Mouse (Mus musculus) right cerebral cortex, postnatal 36 days (tissue): ENCODE measurements around the gene Cdc42se2.

ENCODE experiments used
- DNase-seq, 2 experiments: peaks; one replicate each; pipeline ENCODE4 v3.0.0; 2022; ENCODE audit warnings: low spot score in 2 of 2, mixed read lengths in 1 of 2

Gene Cdc42se2

DNA sequence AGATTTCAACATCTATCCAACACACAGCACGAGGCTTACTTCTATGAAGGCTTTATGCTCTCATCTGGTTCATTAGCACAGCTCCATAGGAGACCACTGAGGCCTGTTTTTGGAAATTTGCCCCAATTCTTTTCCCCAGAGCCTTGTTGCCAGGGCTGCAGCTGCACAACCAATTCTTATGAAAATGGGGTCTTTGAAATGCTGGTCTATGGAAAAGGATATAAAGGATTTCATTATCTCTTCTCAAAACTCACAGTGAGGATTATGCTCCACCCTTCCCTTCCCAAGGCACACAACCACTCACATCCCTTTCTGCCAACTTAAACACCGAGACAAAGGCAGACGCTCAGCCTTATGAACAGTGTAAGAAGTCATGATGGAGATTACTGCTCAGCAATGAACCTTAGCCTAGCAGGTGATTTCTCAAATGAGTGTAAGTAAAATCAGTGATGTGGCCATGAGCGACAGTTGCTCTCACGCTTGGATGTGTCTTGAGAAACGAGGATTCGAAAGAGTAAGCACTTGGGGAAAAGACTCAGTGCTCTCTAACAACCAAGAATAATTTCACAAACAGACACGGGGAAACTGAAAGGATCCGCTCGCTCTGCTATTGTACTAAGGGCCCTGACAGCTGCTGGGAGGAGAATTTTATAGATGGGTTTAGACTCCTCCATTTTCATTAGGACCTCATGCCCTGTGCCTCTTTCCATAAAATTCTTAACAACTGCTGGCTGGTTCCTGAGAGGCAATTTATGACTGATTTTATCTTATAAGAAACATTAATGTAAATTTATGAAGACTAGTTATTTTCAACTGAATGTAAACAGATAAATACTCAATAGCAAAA is 33.0 kb downstream of the Cdc42se2 start:
- no peak for DNase-seq

DNA sequence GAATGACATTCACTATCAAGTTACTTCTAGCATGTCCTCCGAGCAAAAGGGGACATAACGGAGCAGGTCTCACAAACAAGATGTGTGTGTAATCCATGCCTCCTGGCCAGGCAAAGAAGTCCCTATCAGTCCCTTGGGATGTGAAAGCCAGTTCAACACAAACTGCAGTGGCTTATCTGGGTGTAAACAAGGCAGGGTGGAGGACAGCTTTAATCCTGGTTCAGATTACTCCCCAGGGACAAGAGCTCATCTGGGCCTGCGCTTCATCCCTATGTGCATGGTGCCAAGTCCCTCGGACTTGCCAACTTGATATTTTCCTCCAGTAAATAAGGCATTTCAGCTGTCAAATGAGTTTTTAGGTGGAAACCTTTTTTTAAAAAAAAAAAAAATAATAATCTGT is 36.0 kb downstream of the Cdc42se2 start:
- no peak for DNase-seq

DNA sequence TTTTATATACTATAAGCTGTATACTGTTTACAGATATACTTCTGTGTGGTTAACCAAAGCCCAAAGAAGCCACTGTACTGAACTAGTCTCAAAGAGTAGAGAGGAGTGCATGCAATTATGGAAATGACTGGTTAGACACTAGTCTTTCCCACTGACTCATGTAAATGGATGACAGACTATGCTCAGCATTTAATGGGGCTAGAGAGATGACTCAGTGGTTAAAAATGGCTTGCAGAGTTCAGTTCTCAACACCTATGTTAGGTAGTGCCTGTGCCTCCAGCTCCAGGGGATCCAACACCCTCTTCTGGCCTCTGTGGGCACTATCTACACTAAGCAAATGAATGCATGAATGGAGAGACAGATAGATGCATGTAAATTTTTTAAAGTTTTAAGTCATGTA is 38.6 kb downstream of the Cdc42se2 start:
- no peak for DNase-seq

DNA sequence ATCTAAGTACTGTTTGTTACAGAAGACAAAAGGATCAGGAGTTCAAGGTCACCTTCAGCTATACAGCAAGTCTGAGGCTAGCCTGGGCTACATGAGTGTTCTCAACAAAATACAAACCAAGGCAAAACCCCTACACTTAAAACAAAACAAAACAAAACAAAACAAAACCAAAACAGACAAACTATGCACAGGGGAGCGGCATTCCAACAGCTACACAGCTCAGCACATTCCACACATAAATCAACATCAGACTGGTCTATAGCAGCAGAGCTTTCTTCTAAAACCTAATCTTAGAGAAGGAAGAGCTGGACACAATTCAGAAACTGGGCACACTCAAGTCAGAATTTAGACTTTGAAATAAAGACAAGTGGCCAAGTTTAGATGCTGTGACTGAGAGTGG is 43.2 kb downstream of the Cdc42se2 start:
- DNase-seq = no peak

DNA sequence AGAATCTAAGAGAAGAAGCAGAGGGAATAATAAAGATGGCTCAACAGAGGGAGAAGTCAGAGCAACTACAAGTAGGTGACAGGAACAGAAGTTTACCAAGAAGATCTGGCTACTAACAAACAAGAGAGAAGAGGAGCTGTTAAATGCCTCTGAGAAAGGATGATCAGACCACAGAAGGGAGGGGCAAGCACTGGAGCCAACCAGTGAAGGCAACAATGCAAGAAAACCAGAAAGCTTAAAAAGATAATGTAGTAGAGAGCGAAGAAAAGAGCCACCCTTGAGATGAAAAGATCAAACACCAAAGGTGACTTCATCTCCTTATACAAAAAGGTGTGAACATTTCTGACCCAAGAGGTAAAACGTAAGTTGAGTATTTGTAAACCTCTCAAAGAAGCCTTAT is 46.1 kb downstream of the Cdc42se2 start:
- DNase-seq = no peak

DNA sequence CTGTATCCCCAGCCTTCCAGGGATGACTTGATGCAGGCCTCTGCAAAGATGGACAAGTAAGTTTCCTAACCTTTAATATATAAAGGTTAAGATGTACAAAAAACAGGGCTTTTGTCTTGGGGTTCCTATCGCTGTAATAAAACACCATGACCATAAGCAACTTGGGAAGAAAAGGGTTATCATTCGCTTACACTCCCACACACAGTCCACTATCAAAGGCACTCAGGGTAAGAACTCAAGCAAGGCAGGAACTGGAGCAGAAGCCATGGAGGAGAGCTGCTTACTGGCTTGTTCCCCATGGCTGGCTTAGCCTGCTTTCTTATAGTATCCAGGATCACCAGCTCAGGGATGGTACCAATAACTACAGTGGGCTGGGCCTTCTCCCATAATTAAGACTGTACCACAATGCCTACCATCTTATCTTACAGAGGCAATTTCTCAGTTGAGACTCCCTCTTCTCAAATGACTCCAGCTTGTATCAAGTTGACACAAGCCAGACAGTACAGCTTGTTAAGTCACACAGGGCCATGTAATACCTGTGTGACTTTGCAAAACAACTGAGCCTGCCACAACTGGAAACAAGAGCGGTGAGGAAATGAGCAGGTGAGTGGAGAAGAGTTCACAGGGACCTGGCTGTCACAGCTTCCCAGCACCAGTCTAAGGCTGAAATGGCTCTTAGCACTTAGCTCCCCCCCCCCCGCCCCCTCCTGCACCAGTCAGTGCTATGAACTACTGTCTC is 48.3 kb downstream of the Cdc42se2 start:
- DNase-seq = no peak

DNA sequence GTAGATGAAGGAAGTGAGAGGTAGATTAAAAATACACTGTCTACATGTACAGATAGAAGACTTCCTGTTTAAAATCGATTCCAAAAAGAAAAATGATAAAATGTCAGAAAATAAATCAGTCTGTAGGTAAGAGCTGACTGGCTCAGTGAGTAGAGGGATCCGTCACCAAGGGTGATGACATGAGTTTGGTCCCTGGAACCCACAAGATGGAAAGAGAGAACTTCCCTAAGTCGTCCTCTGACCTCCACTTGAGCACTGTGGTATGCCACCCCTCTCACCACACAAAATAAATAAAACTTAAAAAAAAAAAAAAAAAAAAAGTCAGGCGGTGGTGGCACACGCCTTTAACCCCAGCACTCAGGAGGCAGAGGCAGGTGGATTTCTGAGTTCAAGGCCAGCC is 50.6 kb downstream of the Cdc42se2 start:
- DNase-seq = no peak

DNA sequence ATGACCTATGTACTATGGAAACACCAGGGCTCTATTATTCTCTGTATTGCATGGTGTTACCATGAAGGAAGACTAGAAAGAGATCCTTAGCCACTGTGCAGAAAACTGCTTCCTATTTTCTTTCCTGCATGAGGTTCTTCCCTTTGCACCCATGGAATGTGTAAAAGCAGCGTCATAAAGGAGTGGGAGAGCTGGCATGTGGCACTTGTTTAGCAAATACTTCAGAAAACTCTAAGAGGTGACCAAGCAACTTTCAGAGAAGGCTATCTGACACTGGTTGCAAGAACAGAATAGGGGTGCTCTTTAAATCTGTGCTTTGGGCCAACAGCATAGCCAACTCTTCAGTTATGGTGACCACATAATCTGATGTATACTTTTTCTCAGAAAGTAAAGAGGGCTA is 52.4 kb downstream of the Cdc42se2 start:
- no peak for DNase-seq

DNA sequence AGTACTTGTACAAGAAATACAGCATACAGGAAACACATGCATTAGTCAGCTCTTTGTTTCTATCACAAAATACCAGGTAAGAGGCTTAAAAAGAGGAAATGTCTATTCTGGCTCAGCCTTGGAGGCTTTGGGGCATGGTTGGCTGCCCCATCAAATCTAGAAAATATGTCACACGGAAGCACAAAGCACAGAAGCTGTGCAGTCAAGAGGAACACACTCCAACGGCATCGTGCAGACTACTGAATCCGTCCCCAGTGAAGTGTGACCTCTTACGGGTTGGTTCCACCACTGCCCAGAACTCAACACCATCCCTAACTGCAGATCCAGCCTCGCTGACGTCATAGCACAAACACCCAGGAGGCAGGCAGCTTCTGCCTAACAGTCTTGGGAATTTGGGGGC is 53.9 kb downstream of the Cdc42se2 start:
- no peak for DNase-seq

DNA sequence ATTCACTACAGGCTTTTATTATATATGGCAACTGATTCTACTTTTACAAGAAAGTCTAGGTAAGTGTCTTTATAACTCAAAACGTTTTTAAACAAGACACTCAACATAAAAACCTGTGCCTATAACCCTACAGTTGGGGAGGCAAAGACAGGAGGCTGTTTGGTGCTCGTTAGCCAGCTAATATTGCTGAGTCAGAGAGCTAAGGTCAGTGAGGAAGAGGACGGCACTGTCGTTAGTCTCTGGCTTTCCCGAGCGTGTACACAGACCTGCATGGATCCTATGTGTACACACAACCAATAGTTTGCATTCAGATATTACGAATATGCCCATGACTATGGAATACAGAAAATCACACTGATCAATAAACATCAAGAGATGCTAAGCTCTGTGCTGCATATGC is 56.1 kb downstream of the Cdc42se2 start:
- DNase-seq = no peak

DNA sequence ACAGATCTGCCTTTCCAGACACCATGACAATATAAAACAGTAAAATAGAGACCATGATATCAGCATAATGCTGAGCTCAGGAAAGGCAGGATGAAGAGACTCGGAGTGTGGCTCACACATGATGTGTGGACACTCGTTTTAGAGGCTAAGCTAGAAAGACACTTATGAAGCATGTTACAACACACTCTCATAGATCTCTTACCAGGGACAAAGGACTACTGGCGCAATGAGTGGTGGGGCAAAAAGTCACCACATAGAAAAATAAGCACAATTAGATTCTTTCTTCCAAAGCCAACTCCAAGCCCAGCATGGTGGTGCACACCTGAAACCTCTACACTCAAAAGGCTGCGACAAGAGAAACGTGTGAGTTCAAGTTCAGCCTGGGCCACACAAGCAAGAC is 56.5 kb downstream of the Cdc42se2 start:
- no peak for DNase-seq

DNA sequence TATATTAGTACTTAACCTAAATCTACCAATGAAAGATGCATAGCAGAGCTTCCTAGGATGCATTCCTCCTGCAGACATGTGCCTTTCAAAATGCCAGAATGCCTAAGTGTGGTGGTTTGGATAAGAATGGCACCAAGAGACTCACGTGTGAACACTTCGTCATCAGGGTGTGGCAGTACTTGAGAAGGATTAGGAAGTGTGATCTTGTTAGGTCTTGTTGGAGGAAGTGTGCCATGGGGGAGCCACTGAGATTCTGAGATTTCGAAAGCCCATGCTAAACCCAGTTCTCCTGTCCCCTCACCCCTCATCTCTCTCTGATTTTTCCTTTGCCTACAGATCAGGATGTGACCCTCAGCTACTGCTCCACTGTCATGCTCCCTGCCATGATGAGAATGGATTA is 58.2 kb downstream of the Cdc42se2 start:
- DNase-seq = no peak

DNA sequence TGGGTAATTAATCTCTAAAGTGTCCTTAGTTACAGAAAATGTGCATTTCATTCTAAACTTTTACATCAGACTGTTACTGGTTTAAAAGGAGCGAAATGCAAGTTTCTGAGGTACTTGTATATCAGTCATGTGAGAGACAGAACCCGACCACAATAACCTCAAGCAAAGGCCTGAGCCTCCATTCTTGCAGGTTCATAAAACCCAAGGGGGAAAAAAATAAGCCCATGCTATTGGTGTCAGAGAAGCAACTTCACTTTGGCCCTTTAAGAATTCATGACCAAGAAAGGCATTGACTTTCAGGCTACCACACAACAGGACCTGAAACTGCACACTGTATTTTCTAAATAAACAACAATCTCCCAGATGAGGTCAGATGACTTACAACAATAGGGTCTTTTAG is 59.1 kb downstream of the Cdc42se2 start:
- DNase-seq = no peak

DNA sequence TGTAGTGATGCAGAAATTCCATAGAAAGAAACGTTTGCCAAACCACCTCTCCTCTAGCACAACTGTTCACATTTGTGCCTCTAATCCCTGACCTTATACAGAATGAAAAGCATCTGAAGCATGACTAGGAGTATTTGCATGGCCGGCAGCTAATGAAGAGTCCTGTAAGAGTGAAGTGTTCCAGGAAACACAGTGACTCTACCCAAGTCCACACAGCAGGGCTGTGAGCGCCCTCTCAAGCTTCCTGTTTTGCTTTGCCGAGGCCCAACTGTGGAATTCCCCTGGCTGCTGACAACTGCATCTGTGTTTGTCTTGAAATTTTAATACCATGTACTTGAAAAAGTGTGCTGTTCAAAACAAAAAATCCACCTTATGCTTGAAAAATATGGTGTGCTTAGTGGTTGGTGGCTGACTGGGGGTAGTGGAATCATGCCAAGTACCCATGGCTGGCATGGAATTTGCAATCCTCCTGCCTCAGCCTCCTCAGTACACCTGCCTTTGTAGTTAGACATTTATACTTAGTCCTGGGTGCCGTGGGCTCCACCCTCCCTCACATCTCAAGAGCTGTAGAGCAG is 60.1 kb downstream of the Cdc42se2 start:
- no peak for DNase-seq

DNA sequence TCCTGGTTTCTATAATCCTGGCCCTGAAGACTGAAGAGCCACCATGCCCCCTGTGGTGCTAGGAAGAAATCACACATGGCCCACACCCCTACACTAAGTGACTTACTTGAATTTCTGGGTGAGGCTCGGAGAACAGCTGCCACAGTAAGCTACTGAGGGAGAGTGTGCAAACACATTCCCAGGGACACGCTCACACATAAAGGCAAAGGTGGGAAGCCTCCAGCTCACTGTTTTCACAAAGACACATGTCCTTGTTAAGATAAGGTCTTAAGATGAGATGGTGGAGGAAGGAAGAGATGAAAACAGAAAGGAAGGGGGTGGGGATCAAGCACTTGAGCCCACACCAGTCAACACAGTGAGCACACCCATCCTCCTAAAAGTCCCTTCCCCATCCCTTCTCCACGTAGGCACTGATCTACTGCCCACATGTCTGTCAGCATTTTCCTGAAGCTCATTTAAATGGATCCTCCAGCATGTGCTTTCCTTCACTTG is 60.9 kb downstream of the Cdc42se2 start:
- peak; percentile 29 to 42 for DNase-seq

DNA sequence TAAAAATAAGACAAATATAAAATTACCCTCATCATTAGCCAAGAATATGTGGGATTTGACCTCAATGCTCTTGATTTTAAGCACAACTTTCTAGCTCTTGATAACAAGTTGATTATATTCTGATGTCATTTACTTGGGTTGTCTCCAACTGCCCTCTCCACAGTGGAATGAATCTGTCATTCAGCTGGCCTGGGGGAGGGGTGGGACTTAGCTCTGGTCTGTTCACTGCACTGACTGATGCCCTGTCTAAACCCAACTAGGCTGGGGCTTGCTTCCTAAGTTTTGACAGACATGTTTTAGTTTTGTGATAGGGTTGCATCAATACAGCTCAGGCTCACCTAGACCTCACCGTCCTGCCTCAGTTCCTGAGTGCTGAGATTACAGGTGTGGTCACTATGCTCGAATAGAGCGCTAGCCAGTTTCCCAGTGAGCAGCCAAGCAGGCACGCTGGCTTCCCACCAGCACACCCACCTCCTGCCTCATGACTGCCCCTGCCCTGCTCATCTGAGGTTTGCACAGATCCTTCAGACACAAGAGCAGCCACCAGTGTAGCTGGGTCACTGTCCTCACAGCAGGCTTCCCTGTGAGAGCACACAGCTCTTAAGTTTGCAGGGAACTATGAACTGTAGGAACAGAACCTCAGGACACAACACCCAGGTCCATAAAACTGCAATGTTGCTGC is 63.0 kb downstream of the Cdc42se2 start:
- no peak for DNase-seq

DNA sequence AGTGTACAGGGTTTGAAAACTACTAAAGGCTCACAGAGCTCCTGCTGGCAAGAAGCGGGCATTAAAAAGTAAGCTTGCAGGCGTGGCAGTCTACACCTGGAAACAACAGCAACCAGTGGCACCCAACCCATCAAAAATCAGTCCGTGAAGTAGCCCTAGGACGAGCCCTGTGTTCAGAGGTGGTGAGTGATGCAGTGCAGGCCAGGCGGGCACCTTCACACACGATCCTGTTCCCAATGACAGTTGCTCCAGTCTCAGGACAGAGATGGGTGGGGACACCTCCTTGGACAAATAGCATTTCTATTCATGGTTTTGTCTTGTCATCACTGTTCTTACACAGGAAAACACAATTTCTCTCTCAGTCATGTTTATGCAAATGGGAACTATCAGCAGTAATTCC is 65.4 kb downstream of the Cdc42se2 start:
- DNase-seq = no peak

DNA sequence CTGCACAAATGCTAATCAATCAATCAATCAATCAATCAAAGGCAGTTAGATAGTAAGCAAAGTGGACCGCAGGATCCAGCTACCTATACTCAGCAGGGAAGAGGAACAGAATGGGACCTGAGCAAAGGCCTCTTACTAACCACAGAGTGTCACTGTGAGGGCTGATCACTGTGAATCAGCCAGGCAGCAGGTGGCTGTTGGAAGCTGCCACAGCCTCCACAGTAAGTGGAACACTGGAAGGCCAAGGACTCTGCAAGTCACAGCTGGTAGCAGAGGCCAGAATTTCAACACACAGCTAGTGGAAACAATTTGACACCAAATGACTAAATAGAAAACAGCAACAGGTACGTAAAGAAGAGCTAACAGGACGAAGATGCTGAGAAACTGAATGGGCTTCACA is 68.9 kb downstream of the Cdc42se2 start:
- no peak for DNase-seq

DNA sequence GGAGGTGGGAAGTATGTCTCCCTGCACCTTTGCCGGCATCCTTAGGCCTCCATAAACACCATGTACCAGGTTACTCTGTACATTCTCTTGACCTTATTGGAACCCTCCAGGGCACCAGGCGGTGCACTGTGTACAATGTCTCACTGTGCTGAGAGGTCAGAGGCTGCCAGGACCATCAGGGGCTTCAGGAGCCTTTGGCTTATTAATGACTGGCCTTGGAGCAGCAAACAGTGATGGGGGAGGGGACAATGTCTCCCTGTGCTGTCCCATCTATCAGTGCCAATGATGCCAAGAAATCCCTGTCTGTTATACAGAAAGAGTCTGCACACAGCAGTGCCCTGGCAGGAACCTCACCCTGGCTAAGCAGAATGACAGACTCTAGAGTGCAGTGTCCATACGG is 69.6 kb downstream of the Cdc42se2 start:
- no peak for DNase-seq

DNA sequence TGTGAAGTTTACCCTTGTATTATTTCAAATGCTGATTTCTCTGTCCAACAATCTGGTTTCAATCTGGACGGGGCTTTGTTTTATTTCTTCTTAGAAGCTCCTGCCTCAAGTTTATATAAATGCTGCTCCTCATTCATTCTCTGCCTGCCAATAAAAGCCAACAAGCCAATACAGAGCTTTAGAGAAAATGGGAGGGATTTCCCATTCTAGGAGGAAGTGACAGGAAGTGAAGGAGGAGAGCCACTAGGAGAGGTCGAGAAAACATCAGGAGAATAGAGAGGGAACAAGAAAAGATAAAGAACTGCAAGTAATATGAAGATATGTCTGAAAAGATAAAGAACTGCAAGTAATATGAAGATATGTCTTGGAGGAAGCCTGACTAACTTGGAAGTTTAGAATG is 74.6 kb downstream of the Cdc42se2 start:
- DNase-seq = no peak

DNA sequence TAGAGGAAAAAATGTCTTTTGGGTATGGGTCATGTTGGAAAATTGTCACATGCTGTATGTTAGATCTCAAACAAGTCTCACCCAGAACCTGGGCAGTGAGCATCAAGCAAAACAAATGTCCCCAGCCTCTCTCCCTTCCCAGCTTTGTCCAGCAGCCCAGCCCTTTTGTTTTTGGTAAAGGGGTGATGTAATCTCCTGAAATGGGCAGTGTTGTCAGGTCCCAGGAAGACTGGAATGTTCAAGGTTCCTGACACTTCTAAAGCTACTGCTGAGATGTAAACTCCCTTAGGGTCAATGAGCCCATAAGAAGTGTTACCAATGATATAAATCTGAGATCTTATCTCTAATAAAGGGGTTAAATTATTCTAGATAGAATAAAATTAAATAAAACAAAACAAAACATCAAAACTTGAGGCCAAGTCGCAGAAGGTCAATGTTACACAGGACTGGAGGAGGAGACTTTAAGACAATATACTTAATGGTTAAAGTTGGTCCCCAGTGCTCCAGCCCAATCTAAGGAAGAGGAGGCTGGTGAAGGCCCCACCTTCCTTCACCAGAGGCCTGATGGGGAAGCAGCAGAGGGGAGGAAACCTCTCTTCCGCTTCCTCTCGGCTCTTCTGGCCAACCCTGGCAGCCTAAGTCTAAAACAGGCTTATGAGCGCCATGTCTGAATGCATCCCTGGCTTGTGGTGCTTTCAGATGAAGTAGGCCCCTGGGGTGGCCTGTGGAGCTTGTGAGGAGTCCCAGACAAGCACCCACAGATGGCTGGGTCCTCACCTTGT is 76.8 kb downstream of the Cdc42se2 start:
- no peak for DNase-seq
